Mouse (Mus musculus) small intestine, adult 10 weeks (tissue): Measurements from ENCODE around the gene Glcci1. TPM values are rescaled to one million over a fixed set of nuclear protein-coding genes. Genes with fewer than 3 reads are reported as not detected.

ENCODE experiments used
- polyA plus RNA-seq: library from polyadenylated mRNA; stranded (reverse); fragments of 350-450 nt; fragmentation: Illumina TruSeq; extraction: RNeasy Lipid Tissue Mini Kit (QIAGEN cat#74804); gene quantifications from one replicate; pipeline ENCODE4 v1.2.3, GENCODE M21; 2014; ENCODE audit warnings: low replicate concordance

Glcci1 gene
- polyA plus RNA-seq: 9.2 TPM

DNA sequence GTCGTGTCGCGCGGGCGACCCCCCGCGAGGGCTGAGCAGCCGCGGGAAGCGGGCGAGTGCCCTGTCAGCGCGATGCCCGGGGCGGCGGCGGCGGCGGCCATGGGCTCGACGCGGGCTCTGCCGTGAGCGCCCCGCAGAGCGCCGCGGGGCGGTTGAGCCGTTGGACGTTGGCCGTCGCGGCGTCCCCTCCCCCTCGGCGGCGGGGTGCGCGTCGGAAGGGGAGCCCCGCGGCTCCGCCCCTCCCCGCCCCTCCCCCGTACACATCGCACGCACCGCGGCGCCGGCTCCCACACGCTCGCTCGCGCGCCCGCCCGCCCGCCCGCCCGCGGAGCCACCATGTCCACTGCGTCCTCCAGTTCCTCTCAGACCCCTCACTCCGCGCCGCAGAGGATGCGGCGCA is at the start of gene Glcci1:
Gene Glcci1, plus strand, starts transcription at position 50 of the 400 bp plus-strand sequence.

